Mouse (Mus musculus): Measurements from ENCODE around the gene Fut4. TPM values are rescaled to one million over a fixed set of nuclear protein-coding genes. Genes with fewer than 3 reads are reported as not detected.
A peak's percentile ranks its signal among the peaks of the same experiment; 100 is the strongest.

Fut4 gene
- 1 to 10 TPM; 2.4 to 2.6 TPM for total RNA-seq (2021)
- long read RNA-seq, experiment 1: 0 reads
- long read RNA-seq, experiment 2, full-length matches to known transcripts: 7 of 7 reads
- long read RNA-seq, experiment 2, partial matches to known transcripts: 0 of 7 reads
- long read RNA-seq, experiment 2, other reads (novel, unspliced or antisense): 0 of 7 reads

- peak; percentile 19 to 29 for DNase-seq (ENCODE audit: low spot score in 2 of 2)
Observed at GRCm38 (mm10) chr9:14752001-14752522, at the start of gene Fut4. Fut4 (minus strand) TSS chr9:14752393.

DNA sequence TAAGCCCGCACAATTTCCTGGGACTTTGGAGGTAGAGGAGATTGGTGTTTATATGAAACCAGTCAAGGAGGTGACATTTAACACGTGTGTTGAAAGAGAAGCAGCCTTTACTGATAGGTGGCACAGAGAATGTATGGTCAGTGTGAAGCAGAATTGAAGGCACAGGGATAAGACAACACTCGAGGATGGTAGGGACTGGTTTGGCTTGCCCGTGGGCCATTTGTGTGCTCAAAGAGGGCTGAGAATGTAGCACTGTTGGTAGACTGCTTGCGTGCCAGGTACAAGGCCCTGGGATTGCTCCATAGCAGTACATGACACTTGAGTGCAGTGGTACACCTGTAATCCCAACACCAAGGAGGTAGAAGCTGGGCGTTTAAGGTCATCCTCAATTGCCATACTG lies 35.2 kb upstream of the Fut4 start:
- no peak for DNase-seq (ENCODE audit: low spot score in 2 of 2)

- DNase-seq (ENCODE audit: low spot score in 2 of 2): peak; percentile 65 to 81
Observed at GRCm38 (mm10) chr9:14784039-14785002, 32.1 kb upstream of the Fut4 start, which contains the start of the genes Mre11a and Ankrd49. Mre11a (plus strand) TSS chr9:14784654. Ankrd49 (minus strand) TSS chr9:14784856.

GRCm38 (mm10) chr9:14778341-14778740 lies 26.1 kb upstream of the Fut4 start:
- DNase-seq (ENCODE audit: low spot score in 2 of 2): no peak

GRCm38 (mm10) chr9:14773813-14774212 lies 21.6 kb upstream of the Fut4 start:
- DNase-seq (ENCODE audit: low spot score in 2 of 2): no peak

DNA sequence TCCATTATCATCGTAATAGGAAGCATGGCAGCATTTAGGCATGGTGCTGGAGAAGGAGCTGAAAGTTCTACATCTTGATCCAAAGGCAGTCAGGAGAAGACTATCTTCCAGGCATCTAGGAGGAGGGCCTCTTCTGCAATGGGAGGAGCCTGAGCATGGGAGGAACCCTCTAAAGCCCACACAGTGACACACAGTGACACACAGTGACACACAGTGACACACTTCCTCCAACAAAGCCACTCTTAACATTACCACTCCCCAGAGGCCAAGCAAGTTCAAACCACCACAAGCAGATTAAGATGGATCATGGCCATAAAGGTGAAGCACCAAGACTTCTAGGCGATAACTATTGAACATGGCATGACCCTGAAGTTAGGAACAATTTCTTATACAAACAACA lies 19.9 kb upstream of the Fut4 start:
- DNase-seq (ENCODE audit: low spot score in 2 of 2): no peak

DNA sequence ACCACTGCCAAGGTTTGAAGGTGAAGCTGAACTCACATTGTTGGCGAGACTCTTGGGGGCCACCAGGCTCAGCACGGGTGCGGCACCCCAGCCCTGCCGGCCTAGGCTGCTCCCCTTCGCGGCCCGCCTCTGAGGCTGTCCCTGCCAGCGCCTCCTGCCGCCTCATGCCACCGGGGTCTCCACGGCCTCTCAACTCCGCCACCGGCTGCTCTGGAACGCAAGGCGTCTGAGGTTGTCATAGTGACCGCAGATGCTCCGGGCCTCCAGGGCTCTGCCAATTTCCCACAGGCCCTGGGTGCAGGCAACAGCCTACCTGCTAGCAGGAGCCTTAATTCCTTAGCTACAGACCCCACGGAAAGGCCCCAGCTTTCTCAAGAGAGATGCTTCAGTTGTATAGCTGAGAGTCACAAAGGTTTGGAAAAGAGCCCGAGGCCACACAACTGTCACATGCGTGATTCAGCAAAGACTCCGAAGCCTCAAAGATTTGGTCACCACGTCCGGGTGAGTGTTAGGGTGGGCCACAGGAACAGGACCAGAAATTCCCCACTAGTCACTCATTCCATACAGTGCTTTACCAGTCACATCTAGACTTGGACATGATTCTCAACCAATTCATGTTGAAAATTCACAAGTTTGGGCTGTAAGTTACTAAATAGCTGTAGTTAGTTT lies 18.7 kb upstream of the Fut4 start, which contains the start of gene 1700012B09Rik:
TSS of gene 1700012B09Rik (minus strand) at position 228 of the 669 bp plus-strand sequence.
- DNase-seq (ENCODE audit: low spot score in 2 of 2): no peak

DNA sequence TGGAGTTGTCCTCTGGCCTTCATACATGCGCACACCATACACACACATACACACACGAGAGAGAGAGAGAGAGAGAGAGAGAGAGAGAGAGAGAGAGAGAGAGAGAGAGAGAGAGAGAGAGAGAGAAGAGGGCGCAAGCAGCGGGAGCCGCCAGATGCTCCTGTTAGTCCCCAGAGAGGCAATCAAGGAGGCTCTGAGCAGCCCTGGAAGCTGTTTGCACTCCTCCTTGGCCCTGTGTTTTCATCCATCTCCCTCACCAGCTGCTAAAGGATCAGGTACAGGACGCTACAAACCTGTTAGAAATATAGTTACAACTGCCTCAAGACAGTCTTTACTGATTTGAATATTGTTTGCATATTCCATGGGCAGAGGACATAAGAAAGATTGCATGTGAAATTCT lies 17.6 kb upstream of the Fut4 start:
- no peak for DNase-seq (ENCODE audit: low spot score in 2 of 2)

- DNase-seq (ENCODE audit: low spot score in 2 of 2): no peak
Observed at GRCm38 (mm10) chr9:14764765-14765164, 12.6 kb upstream of the Fut4 start.

DNA sequence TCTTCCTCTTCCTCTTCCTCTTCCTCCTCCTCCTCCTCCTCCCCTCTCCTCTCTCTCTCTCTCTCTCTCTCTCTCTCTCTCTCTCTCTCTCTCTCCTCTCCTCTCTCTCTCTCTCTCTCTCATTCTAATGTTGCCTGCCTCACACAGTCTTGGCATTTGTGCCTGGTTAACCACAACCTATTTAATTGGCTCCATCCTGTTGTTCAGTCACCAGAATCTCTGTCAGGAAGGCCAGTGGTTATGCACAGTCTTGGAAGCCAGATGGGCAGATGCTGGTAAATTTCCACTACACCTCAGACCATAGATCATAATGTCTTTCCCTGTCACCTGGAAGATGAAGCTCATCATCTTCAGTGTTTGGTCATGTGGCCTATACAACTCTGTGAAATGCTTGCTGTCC lies 7.1 kb upstream of the Fut4 start:
- DNase-seq (ENCODE audit: low spot score in 2 of 2): no peak

GRCm38 (mm10) chr9:14758590-14758989 lies 6.4 kb upstream of the Fut4 start:
- DNase-seq (ENCODE audit: low spot score in 2 of 2): no peak

- DNase-seq (ENCODE audit: low spot score in 2 of 2): no peak
Observed at GRCm38 (mm10) chr9:14754469-14754868, 2.3 kb upstream of the Fut4 start.

GRCm38 (mm10) chr9:14753947-14754346 lies 1.8 kb upstream of the Fut4 start:
- no peak for DNase-seq (ENCODE audit: low spot score in 2 of 2)

GRCm38 (mm10) chr9:14751503-14752000 lies 641 bp downstream of the Fut4 start:
- peak; percentile 10 to 12 for DNase-seq (ENCODE audit: low spot score in 2 of 2)

DNA sequence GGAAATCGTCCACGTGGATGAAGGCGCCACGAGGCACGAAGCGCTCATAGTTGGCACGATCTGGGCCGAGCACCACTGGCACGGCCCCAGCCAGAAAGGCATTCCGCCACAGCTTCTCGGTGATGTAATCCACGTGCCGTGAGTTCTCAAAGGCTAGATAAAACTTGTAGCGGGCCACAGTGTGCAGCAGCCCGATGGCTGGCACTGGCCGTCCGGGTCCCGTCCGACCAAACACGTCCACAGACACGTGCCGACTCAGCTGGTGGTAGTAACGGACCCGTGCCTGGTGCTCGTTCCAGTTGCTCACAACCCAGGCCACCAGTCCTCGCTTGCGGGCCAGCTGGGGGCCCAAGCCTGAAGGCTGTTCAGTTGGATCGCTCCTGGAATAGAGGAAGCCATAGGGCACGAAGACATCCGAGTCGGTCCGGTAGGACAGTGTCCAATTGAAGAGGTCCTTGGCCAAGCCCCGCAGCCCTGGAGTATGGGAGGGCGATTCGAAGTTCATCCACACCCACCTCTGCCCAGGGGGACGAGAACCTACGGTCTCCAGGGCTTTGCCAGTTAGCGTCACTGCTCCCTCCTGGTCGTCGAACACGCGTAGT lies 1.2 kb downstream of the Fut4 start:
- no peak for DNase-seq (ENCODE audit: low spot score in 2 of 2)

DNA sequence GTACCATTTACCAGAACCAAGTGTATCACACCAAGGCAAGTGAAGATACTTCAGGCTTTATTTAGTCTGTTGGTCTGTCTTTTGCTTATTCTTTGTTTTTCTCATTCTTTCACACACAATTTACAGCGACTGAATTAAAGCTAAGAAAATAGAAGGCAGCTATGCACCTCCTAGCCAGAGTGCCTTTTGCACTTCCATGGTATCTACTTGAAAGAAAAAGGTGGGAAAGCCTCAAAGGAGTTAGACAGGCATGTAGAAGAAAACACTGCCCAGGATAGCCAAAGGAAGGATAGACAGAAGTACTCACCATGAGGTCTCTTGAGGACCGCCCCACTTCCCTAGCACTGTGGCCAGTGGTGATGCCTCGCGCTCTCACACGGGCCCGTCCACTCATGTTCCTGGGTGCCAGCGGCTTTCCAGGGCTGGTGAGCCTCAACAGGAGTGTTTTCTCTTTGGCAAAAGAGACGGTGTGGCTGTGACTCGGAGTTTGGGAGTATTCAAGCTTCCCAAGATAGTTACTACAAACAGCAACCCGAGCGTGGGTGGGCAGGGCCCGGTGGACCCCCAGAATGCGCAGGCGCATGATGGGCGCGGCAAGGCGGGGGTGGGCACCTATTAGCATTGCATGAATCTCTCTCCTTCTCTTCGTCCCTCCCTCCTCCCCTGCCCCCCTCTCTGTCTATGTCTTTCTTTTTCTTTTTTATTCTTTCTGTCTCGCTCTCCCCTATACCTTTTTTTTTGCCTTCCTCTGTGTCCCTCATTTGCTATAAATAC lies 11.9 kb downstream of the Fut4 start, which contains the start of gene Piwil4:
TSS of gene Piwil4 (minus strand) at position 583 of the 774 bp plus-strand sequence.
- no peak for DNase-seq (ENCODE audit: low spot score in 2 of 2)

GRCm38 (mm10) chr9:14739498-14740150 lies 12.6 kb downstream of the Fut4 start:
- no peak for DNase-seq (ENCODE audit: low spot score in 2 of 2)

DNA sequence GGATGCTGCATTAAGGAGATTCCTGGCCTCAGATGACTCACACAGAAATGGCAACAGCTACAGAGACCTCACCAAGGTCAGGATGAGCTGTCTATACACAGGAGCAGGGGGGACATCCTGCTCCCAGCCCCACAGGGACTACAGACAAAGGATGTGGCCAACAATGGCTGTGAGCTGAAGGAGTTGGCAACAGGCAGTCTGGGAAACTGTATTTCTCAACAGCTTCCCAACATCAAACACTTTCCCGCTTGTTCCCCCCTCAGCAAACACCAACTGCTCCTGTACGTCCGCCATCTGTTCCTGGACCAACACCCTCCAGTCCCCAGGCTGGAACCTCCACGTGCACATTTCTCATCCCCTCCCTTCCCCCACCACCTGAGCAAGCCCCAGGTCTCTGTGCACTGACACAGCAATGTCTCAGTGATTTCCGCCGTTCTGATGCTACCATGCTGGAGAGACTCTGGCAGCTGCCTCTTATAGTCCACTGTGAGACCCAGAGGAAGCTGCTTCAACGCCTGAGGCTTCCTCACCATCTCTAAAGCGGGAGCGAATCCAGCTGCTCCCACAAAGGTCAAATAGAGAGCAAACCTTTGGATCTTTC lies 21.2 kb downstream of the Fut4 start:
- DNase-seq (ENCODE audit: low spot score in 2 of 2): no peak

- DNase-seq (ENCODE audit: low spot score in 2 of 2): no peak
Observed at GRCm38 (mm10) chr9:14728365-14728764, 23.8 kb downstream of the Fut4 start.
